Mouse (Mus musculus): Measurements from ENCODE around the gene Tmem63b. TPM values are rescaled to one million over a fixed set of nuclear protein-coding genes. Genes with fewer than 3 reads are reported as not detected.
A peak's percentile ranks its signal among the peaks of the same experiment; 100 is the strongest.
"Not testable (repeated sequence)": the region's sequence is repeated elsewhere in the genome, so short reads cannot be mapped to it uniquely, and the experiment has no call there.

Tmem63b gene
- total RNA-seq, 2 experiments from 2014 or later, result 66.5 to 81.6 TPM

GRCm38 (mm10) chr17:45628885-45629855, 57.5 kb downstream of the Tmem63b start:
- DNase-seq, result no peak
- peak overlapping the region; percentile 77 for H3K27ac ChIP-seq
- TF ChIP-seq CTCF (IDR thresholded peaks at IDR 0.05), result no peak
- intact Hi-C loops (cut with DNase I), result no loop called here
- H3K4me3 ChIP-seq, result peak overlapping the region; percentile 71

- DNase-seq, result no peak
- TF ChIP-seq CTCF (IDR thresholded peaks at IDR 0.05), result no peak
- intact Hi-C loops (cut with DNase I), result no loop called here
- Histone ChIP-seq H3K27ac (0 out of 2 replicates have a peak overlapping the region, but pooled peaks have one; percentile 20), H3K4me3 (no peak overlapping the region)
Observed at GRCm38 (mm10) chr17:45628160-45628559, 58.5 kb downstream of the Tmem63b start.

GRCm38 (mm10) chr17:45626577-45627134, 60.0 kb downstream of the Tmem63b start:
- DNase-seq, result peak; percentile 57
- H3K4me3 ChIP-seq, result peak overlapping the region; percentile 59
- intact Hi-C loops (cut with DNase I), result loop anchor here (1.0 kb wide), 1 partner anchor 41 kb away; no protein-coding TSS in a partner anchor
- peak overlapping the region; percentile 72 for H3K27ac ChIP-seq
- TF ChIP-seq CTCF (IDR thresholded peaks at IDR 0.05), result peak; percentile 92

- H3K4me3 ChIP-seq; intact Hi-C loops (cut with DNase I); DNase-seq; H3K27ac ChIP-seq: not testable (repeated sequence)
Observed at GRCm38 (mm10) chr17:45623425-45623824, 63.3 kb downstream of the Tmem63b start.

- intact Hi-C loops (cut with DNase I), result no loop called here
- DNase-seq, result peak; percentile 45
- TF ChIP-seq CTCF (IDR thresholded peaks at IDR 0.05), result no peak
- Histone ChIP-seq H3K27ac (peak overlapping the region; percentile 79), H3K4me3 (peak overlapping the region; percentile 64)
Observed at GRCm38 (mm10) chr17:45619386-45620256, 67.1 kb downstream of the Tmem63b start.

- Histone ChIP-seq H3K27ac (peak overlapping the region; percentile 79), H3K4me3 (peak overlapping the region; percentile 64)
- TF ChIP-seq CTCF (IDR thresholded peaks at IDR 0.05), result no peak
- intact Hi-C loops (cut with DNase I), result no loop called here
- peak; percentile 62 for DNase-seq
Observed at GRCm38 (mm10) chr17:45618941-45619385, 67.7 kb downstream of the Tmem63b start.

GRCm38 (mm10) chr17:45617655-45618054, 69.0 kb downstream of the Tmem63b start:
- intact Hi-C loops (cut with DNase I), result no loop called here
- no peak overlapping the region for H3K27ac ChIP-seq
- no peak for DNase-seq
- H3K4me3 ChIP-seq, result no peak overlapping the region
- TF ChIP-seq CTCF (IDR thresholded peaks at IDR 0.05), result no peak

- H3K4me3 ChIP-seq, result no peak overlapping the region
- H3K27ac ChIP-seq, result no peak overlapping the region
- no peak for DNase-seq
- no peak for TF ChIP-seq CTCF (IDR thresholded peaks at IDR 0.05)
- intact Hi-C loops (cut with DNase I), result no loop called here
Observed at GRCm38 (mm10) chr17:45616679-45617078, 70.0 kb downstream of the Tmem63b start.

- Histone ChIP-seq H3K27ac (no peak overlapping the region), H3K4me3 (no peak overlapping the region)
- no peak for TF ChIP-seq CTCF (IDR thresholded peaks at IDR 0.05)
- intact Hi-C loops (cut with DNase I), result no loop called here
- DNase-seq, result no peak
Observed at GRCm38 (mm10) chr17:45616046-45616650, 70.6 kb downstream of the Tmem63b start.

GRCm38 (mm10) chr17:45612921-45613320, 73.8 kb downstream of the Tmem63b start:
- Histone ChIP-seq H3K4me3 (no peak overlapping the region), H3K27ac (no peak overlapping the region)
- no peak for TF ChIP-seq CTCF (IDR thresholded peaks at IDR 0.05)
- no peak for DNase-seq
- intact Hi-C loops (cut with DNase I), result no loop called here

- intact Hi-C loops (cut with DNase I), result no loop called here
- no peak for TF ChIP-seq CTCF (IDR thresholded peaks at IDR 0.05)
- Histone ChIP-seq H3K4me3 (no peak overlapping the region), H3K27ac (no peak overlapping the region)
- no peak for DNase-seq
Observed at GRCm38 (mm10) chr17:45612008-45612407, 74.7 kb downstream of the Tmem63b start.

Other genes starting within 250 kb of the Tmem63b start
- not detected for gene Spats1, start 211.5 kb downstream of the Tmem63b start, total RNA-seq (2021)
- gene Aars2, start 180.1 kb downstream of the Tmem63b start, total RNA-seq (2021), result 10 to 100 TPM; 13.4 to 15.8 TPM
- not detected for gene Tcte1, start 163.5 kb downstream of the Tmem63b start, total RNA-seq (2021)
- gene Tmem151b, start 137.2 kb downstream of the Tmem63b start, total RNA-seq (2021), result not detected
- under 1 TPM; 0.36 to 0.43 TPM for gene Nfkbie, start 131.2 kb downstream of the Tmem63b start, total RNA-seq (2021)
- 10 to 100 TPM; 16.0 to 17.3 TPM for gene Slc35b2, start 123.0 kb downstream of the Tmem63b start, total RNA-seq (2021)
- gene Hsp90ab1, start 113.6 kb downstream of the Tmem63b start, total RNA-seq (2021), result 1,000 to 10,000 TPM; 1,106 to 1,162 TPM
- 10 to 100 TPM; 27.4 to 44.7 TPM for gene Slc29a1, start 87.3 kb downstream of the Tmem63b start, total RNA-seq (2021)
- under 1 TPM in 1 of 2 experiments, not detected in 1; 0.36 TPM for gene Mymx, start 84.8 kb downstream of the Tmem63b start, total RNA-seq (2021)
- gene Capn11, start 27.6 kb downstream of the Tmem63b start, total RNA-seq (2021), result under 1 TPM; 0.59 to 0.98 TPM
- gene Mrpl14, start 583 bp downstream of the Tmem63b start, total RNA-seq (2021), result 100 to 1,000 TPM in 1 of 2 experiments, 10 to 100 TPM in 1; 99.5 to 139 TPM
- gene 1600014C23Rik, start 46.9 kb upstream of the Tmem63b start, total RNA-seq (2021), result under 1 TPM in 1 of 2 experiments, not detected in 1; 0.50 TPM